Mouse (Mus musculus) heart, embryonic 13.5 days (tissue): ENCODE measurements at regions not wholly inside any gene's neighbourhood (a gene's known extent, or its start where the extent isn't known, plus 50 kb on each side); places are given as distances from the start of the nearest gene placed in this dataset.
"Not testable (repeated sequence)": the region's sequence is repeated elsewhere in the genome, so short reads cannot be mapped to it uniquely, and the experiment has no call there.

Source experiments
- ATAC-seq: fragments of 200-750 bp; cut with Nextera tagmentation; 2 replicates; pipeline ENCODE4 v1.8.0; 2017; ENCODE audit warnings: moderate TSS enrichment; ENCODE audit not compliant: insufficient number of reproducible peaks, low FRiP score, low TSS enrichment; ENCODE audit errors: extremely low read depth
- H3K27ac ChIP-seq: fragments of 300-500 bp; sonication (generic); replicated peaks from 2 replicates; pipeline ENCODE4 v1.5.1; 2015; ENCODE audit warnings: moderate library complexity, mild to moderate bottlenecking, inconsistent platforms
- H3K27me3 ChIP-seq: fragments of 300-500 bp; sonication (generic); replicated peaks from 2 replicates; pipeline ENCODE4 v1.6.1; 2015; ENCODE audit warnings: mild to moderate bottlenecking, inconsistent platforms
- H3K36me3 ChIP-seq: fragments of 300-500 bp; sonication (generic); 2 replicates; pipeline ENCODE4 v1.6.1; 2015; ENCODE audit warnings: mild to moderate bottlenecking, inconsistent platforms
- H3K4me1 ChIP-seq: fragments of 300-500 bp; sonication (generic); 2 replicates; pipeline ENCODE4 v1.6.1; 2015; ENCODE audit warnings: inconsistent platforms
- H3K4me2 ChIP-seq: fragments of 300-500 bp; sonication (generic); 2 replicates; pipeline ENCODE4 v1.6.1; 2015; ENCODE audit warnings: inconsistent platforms, mild to moderate bottlenecking, moderate library complexity
- H3K4me3 ChIP-seq: fragments of 300-500 bp; sonication (generic); 2 replicates; pipeline ENCODE4 v1.5.1; 2015; ENCODE audit warnings: moderate library complexity, mild to moderate bottlenecking, inconsistent platforms
- H3K9ac ChIP-seq: fragments of 300-500 bp; sonication (generic); 2 replicates; pipeline ENCODE4 v1.6.1; 2015; ENCODE audit warnings: inconsistent platforms, mild to moderate bottlenecking, moderate library complexity
- H3K9me3 ChIP-seq: fragments of 300-500 bp; sonication (generic); 2 replicates; pipeline ENCODE4 v1.6.1; 2016; ENCODE audit warnings: inconsistent platforms
- WGBS: fragments of 180-500 bp; shearing (Covaris S2); methylation state at CpG from one replicate; pipeline ENCODE4 v1.1.7; 2015; ENCODE audit warnings: mixed read lengths; 5-methylcytosine and 5-hydroxymethylcytosine counted together

DNA sequence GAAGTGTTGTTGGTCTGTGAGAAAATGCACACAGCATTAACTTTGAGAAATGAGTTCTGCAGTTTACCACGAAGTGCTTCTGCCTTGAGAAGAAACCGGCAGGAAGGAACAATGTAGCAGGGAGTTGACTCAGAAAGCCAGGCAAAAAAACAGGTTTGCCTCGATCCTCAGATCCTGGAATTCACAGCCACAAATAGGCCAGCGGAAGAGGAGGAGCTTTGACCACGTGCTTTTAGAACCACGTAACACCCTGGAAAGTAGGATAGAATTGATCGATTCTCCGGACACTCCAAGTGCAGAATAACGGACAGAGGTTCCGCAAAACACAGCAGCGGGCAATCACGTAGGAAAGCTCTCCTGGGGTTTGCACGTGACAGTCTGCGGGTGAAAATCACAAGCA, 106.0 kb upstream of the Rhobtb1 start:
- no peaks in the 10 kb centered on the region for H3K27me3 ChIP-seq
- H3K4me1 ChIP-seq, result no peaks in the 10 kb centered on the region
- WGBS, result 75% methylated on average over 14 of the region's 14 CpGs
- no peak overlapping the region for H3K9ac ChIP-seq
- no peak overlapping the region for H3K4me3 ChIP-seq
- no peaks in the 10 kb centered on the region for H3K36me3 ChIP-seq
- H3K27ac ChIP-seq, result no peak overlapping the region
- no peaks in the 10 kb centered on the region for H3K9me3 ChIP-seq
- ATAC-seq, result no peak
- H3K4me2 ChIP-seq, result no peak overlapping the region

DNA sequence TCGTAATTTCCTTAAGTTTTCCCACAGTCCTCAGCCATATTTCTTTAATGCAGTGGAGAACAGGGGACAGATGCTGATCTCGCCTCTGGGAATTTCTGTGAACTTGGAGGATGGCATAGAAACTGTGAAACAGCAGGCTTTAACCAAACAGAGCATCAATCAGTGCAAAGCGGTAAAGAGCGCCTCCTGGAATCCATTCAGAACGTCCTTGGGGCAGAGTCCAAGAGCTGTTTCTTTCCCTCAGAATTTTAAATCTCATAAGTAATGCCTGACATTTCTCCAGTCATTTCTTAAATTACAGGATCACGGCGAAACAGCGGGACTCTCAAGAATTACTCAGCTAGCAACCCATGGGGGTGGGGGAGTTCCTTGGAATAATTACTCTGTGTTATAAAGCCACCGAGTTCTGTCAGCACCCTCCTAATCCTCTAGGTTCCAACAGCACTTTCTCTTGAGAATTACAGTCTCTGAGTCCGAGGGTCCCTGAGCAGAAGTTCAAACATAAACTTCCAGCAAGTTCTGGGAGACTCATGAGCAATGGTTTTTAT, 105.2 kb upstream of the Rhobtb1 start:
- H3K4me3 ChIP-seq, result no peak overlapping the region
- H3K27me3 ChIP-seq, result no peaks in the 10 kb centered on the region
- ATAC-seq, result no peak
- H3K27ac ChIP-seq, result no peak overlapping the region
- H3K9me3 ChIP-seq, result no peaks in the 10 kb centered on the region
- 57% methylated on average over 10 of the region's 10 CpGs for WGBS
- no peaks in the 10 kb centered on the region for H3K4me1 ChIP-seq
- no peak overlapping the region for H3K4me2 ChIP-seq
- H3K9ac ChIP-seq, result no peak overlapping the region
- H3K36me3 ChIP-seq, result no peaks in the 10 kb centered on the region

- Histone ChIP-seq H3K4me1 (no peaks in the 10 kb centered on the region), H3K4me3 (no peak overlapping the region), H3K27me3 (no peaks in the 10 kb centered on the region), H3K9ac (no peak overlapping the region), H3K36me3 (no peaks in the 10 kb centered on the region), H3K9me3 (no peaks in the 10 kb centered on the region), H3K27ac (no peak overlapping the region), H3K4me2 (no peak overlapping the region)
- ATAC-seq, result no peak
- 65% methylated on average over 11 of the region's 11 CpGs for WGBS
These were observed 73.2 kb upstream of the Rhobtb1 start for GRCm38 (mm10) chr10:69078008-69078407.

DNA sequence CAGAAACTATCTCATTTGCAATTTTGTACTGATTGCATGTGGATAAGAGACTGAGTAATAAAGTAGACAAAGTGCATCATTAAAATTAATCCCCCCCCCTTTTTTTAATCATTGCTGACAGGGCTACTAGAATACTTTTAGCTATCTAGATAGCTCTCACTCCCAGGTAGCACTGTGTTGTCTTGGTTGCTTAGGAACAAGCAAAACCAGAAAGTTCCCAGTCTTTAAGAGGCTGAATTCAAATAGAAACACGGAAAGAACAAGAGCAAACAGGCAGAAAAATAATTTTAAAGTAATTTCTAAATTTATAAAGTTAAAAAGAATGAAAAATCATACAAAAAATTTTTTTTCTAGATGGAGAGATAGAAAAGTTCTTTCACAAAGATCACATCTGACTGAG, 65.0 kb upstream of the Rhobtb1 start:
- Histone ChIP-seq H3K36me3 (no peaks in the 10 kb centered on the region), H3K4me3 (no peak overlapping the region), H3K4me2 (no peak overlapping the region), H3K9me3 (no peaks in the 10 kb centered on the region), H3K4me1 (no peaks in the 10 kb centered on the region), H3K9ac (no peak overlapping the region), H3K27me3 (no peaks in the 10 kb centered on the region), H3K27ac (no peak overlapping the region)
- WGBS, result 51% methylated on average over 1 of the region's 1 CpGs
- no peak for ATAC-seq

GRCm38 (mm10) chr10:69091872-69092271, 59.4 kb upstream of the Rhobtb1 start:
- H3K4me3 ChIP-seq, result no peak overlapping the region
- no peaks in the 10 kb centered on the region; the same call in 1 of the 2 replicates for H3K9me3 ChIP-seq
- H3K4me1 ChIP-seq, result no peaks in the 10 kb centered on the region
- H3K36me3 ChIP-seq, result no peaks in the 10 kb centered on the region
- no peaks in the 10 kb centered on the region for H3K27me3 ChIP-seq
- H3K27ac ChIP-seq, result no peak overlapping the region
- no peak for ATAC-seq
- WGBS, result 66% methylated on average over 3 of the region's 3 CpGs
- H3K4me2 ChIP-seq, result no peak overlapping the region
- H3K9ac ChIP-seq, result no peak overlapping the region

GRCm38 (mm10) chr10:69100021-69100420, 51.2 kb upstream of the Rhobtb1 start:
- Histone ChIP-seq H3K4me1 (peaks cover 10% of the 10 kb centered on the region), H3K27me3 (no peaks in the 10 kb centered on the region), H3K27ac (no peak overlapping the region), H3K36me3 (no peaks in the 10 kb centered on the region), H3K9me3 (no peaks in the 10 kb centered on the region), H3K9ac (no peak overlapping the region), H3K4me3 (no peak overlapping the region), H3K4me2 (no peak overlapping the region)
- ATAC-seq, result no peak
- 76% methylated on average over 3 of the region's 3 CpGs for WGBS

- H3K27ac ChIP-seq, H3K9ac ChIP-seq, H3K4me3 ChIP-seq, ATAC-seq, H3K4me2 ChIP-seq, H3K36me3 ChIP-seq, H3K9me3 ChIP-seq, H3K27me3 ChIP-seq: not testable (repeated sequence)
- 67% methylated on average over 16 of the region's 16 CpGs for WGBS
- peaks cover 10% of the 10 kb centered on the region for H3K4me1 ChIP-seq
These were observed 50.5 kb upstream of the Rhobtb1 start for GRCm38 (mm10) chr10:69100742-69101141.
